Mouse (Mus musculus): ENCODE data around the gene 4931429L15Rik. TPM values are rescaled to one million over a fixed set of nuclear protein-coding genes. Genes with fewer than 3 reads are reported as not detected.
A peak's percentile ranks its signal among the peaks of the same experiment; 100 is the strongest.

Gene 4931429L15Rik
- total and polyA plus RNA-seq, 2 experiments, result not detected

GRCm38 (mm10) chr9:46329801-46330585 lies 10.2 kb upstream of the 4931429L15Rik start:
- WGBS, result 30% methylated on average over 24 of the region's 24 CpGs
- Histone ChIP-seq H3K36me3 (ENCODE audit: control insufficient read depth, insufficient read depth, low read length) (no peaks in the 10 kb centered on the region), H3K4me1 (ENCODE audit: control insufficient read depth, insufficient read depth, low read length) (no peaks in the 10 kb centered on the region), H3K27me3 (ENCODE audit: control insufficient read depth, insufficient read depth, low read length) (peaks cover 11% of the 10 kb centered on the region; the same call in 1 of the 2 replicates), H3K9ac (ENCODE audit: low read depth, low read length) (no peak overlapping the region), H3K27ac (replicated peaks; ENCODE audit: insufficient read depth, low read depth, low read length) (no peak overlapping the region), H3K4me3 (ENCODE audit: insufficient read depth, low read depth, low read length) (no peak overlapping the region), H3K79me2 (ENCODE audit: control insufficient read depth, insufficient read depth, low read length) (no peaks in the 10 kb centered on the region)
- no peak for TF ChIP-seq POLR2A (IDR thresholded peaks at IDR 0.05; ENCODE audit: extremely low read depth, insufficient read depth, low read length)
- TF ChIP-seq CTCF (IDR thresholded peaks at IDR 0.05; ENCODE audit: low read depth, low read length), result no peak
- no peak for DNase-seq (ENCODE audit: extremely low read depth, low read depth, low spot score)

DNA sequence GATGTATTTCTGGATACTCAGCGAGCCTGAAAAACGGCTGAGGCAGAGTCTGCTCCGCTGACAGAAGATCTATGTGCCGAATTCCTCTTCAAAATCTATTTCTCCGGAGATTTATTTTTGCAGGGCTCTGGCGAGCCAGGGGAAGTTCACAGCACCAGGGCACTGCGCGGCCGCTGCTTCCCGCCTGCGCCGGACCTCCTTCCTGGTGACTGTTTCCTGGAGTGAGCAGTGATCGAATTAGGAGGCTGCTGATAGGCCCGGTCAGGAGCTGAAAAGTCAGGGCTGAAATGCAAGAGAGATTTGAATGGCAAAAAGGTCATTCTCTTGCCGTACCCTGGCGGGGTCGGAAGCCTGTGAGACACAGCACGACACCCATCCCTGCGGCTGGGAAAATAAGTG lies 9.5 kb upstream of the 4931429L15Rik start:
- no peaks in the 10 kb centered on the region for H3K4me1 ChIP-seq (ENCODE audit: control insufficient read depth, insufficient read depth, low read length)
- no peak for TF ChIP-seq POLR2A (IDR thresholded peaks at IDR 0.05; ENCODE audit: extremely low read depth, insufficient read depth, low read length)
- TF ChIP-seq CTCF (IDR thresholded peaks at IDR 0.05; ENCODE audit: low read depth, low read length), result no peak
- peaks cover 8% of the 10 kb centered on the region; the same call in 1 of the 2 replicates for H3K27me3 ChIP-seq (ENCODE audit: control insufficient read depth, insufficient read depth, low read length)
- no peak overlapping the region for H3K27ac ChIP-seq (replicated peaks; ENCODE audit: insufficient read depth, low read depth, low read length)
- peak overlapping the region; percentile 35 for H3K4me3 ChIP-seq (ENCODE audit: insufficient read depth, low read depth, low read length)
- DNase-seq (ENCODE audit: extremely low read depth, low read depth, low spot score), result no peak
- 5% methylated on average over 19 of the region's 19 CpGs for WGBS
- no peaks in the 10 kb centered on the region for H3K36me3 ChIP-seq (ENCODE audit: control insufficient read depth, insufficient read depth, low read length)
- H3K9ac ChIP-seq (ENCODE audit: low read depth, low read length), result 0 out of 2 replicates have a peak overlapping the region, but pooled peaks have one; percentile 21
- H3K79me2 ChIP-seq (ENCODE audit: control insufficient read depth, insufficient read depth, low read length), result no peaks in the 10 kb centered on the region

DNA sequence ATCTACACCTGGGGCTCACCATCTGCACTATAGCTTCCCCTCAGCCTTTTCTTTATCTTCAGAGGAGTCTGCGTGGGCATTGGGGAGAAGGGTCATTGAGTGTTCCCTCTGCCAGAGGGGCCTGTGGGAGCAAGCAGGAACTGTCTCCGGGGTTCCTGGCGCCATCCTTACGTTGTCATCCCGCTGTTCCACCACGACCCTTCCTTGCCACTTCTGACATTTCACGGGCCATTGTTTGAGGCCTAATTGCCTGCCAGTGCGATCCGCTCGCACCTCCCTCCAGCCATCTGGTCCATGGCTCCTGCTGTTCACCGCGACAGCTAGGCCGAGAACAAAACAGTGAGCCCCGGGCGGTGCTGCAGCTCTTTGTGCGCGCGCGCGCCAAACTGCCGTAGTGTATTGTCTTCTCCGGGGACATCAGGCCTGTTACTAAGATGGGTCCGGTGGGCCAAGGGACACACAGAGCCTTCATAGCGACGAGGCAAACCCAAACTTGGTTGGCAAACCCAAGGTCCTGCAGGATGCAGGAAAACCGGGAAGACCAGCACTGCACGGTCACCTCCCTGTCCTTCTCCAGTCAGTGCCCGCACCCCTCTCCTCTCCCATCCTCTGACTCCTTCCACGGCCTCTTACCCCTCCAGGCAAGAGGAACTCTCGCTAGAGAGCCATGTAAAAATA lies 8.9 kb upstream of the 4931429L15Rik start:
- TF ChIP-seq CTCF (IDR thresholded peaks at IDR 0.05; ENCODE audit: low read depth, low read length) (no peak), POLR2A (IDR thresholded peaks at IDR 0.05; ENCODE audit: extremely low read depth, insufficient read depth, low read length) (no peak)
- 11% methylated on average over 30 of the region's 30 CpGs for WGBS
- DNase-seq (ENCODE audit: extremely low read depth, low read depth, low spot score), result no peak

GRCm38 (mm10) chr9:46327706-46328571 lies 8.2 kb upstream of the 4931429L15Rik start:
- WGBS, result 78% methylated on average over 25 of the region's 25 CpGs
- no peaks in the 10 kb centered on the region for H3K36me3 ChIP-seq (ENCODE audit: control insufficient read depth, insufficient read depth, low read length)
- DNase-seq (ENCODE audit: extremely low read depth, low read depth, low spot score), result no peak
- no peak overlapping the region for H3K4me3 ChIP-seq (ENCODE audit: insufficient read depth, low read depth, low read length)
- no peak overlapping the region for H3K27ac ChIP-seq (replicated peaks; ENCODE audit: insufficient read depth, low read depth, low read length)
- no peak overlapping the region for H3K9ac ChIP-seq (ENCODE audit: low read depth, low read length)
- no peaks in the 10 kb centered on the region for H3K79me2 ChIP-seq (ENCODE audit: control insufficient read depth, insufficient read depth, low read length)
- peaks cover 8% of the 10 kb centered on the region; the same call in 1 of the 2 replicates for H3K27me3 ChIP-seq (ENCODE audit: control insufficient read depth, insufficient read depth, low read length)
- H3K4me1 ChIP-seq (ENCODE audit: control insufficient read depth, insufficient read depth, low read length), result no peaks in the 10 kb centered on the region
- TF ChIP-seq POLR2A (IDR thresholded peaks at IDR 0.05; ENCODE audit: extremely low read depth, insufficient read depth, low read length) (no peak), CTCF (IDR thresholded peaks at IDR 0.05; ENCODE audit: low read depth, low read length) (peak; percentile 12; the same call in 1 of the 2 replicates)

More for the DNA sequence above, 8.9 kb upstream of the 4931429L15Rik start:
- Histone ChIP-seq H3K4me3 (ENCODE audit: insufficient read depth, low read depth, low read length) (peak overlapping the region; percentile 35), H3K9ac (ENCODE audit: low read depth, low read length) (peak overlapping the region; percentile 21; the same call in 1 of the 2 replicates), H3K4me1 (ENCODE audit: control insufficient read depth, insufficient read depth, low read length) (no peaks in the 10 kb centered on the region), H3K79me2 (ENCODE audit: control insufficient read depth, insufficient read depth, low read length) (no peaks in the 10 kb centered on the region), H3K27me3 (ENCODE audit: control insufficient read depth, insufficient read depth, low read length) (peaks cover 8% of the 10 kb centered on the region; the same call in 1 of the 2 replicates), H3K27ac (replicated peaks; ENCODE audit: insufficient read depth, low read depth, low read length) (no peak overlapping the region), H3K36me3 (ENCODE audit: control insufficient read depth, insufficient read depth, low read length) (no peaks in the 10 kb centered on the region)

GRCm38 (mm10) chr9:46326694-46327405 lies 7.1 kb upstream of the 4931429L15Rik start:
- Histone ChIP-seq H3K79me2 (ENCODE audit: control insufficient read depth, insufficient read depth, low read length) (no peaks in the 10 kb centered on the region), H3K9ac (ENCODE audit: low read depth, low read length) (no peak overlapping the region), H3K27ac (replicated peaks; ENCODE audit: insufficient read depth, low read depth, low read length) (no peak overlapping the region), H3K4me3 (ENCODE audit: insufficient read depth, low read depth, low read length) (no peak overlapping the region), H3K4me1 (ENCODE audit: control insufficient read depth, insufficient read depth, low read length) (no peaks in the 10 kb centered on the region), H3K36me3 (ENCODE audit: control insufficient read depth, insufficient read depth, low read length) (no peaks in the 10 kb centered on the region), H3K27me3 (ENCODE audit: control insufficient read depth, insufficient read depth, low read length) (0 out of 2 replicates have a peak, but pooled peaks cover 5% of the 10 kb centered on the region)
- no peak for TF ChIP-seq CTCF (IDR thresholded peaks at IDR 0.05; ENCODE audit: low read depth, low read length)
- no peak for TF ChIP-seq POLR2A (IDR thresholded peaks at IDR 0.05; ENCODE audit: extremely low read depth, insufficient read depth, low read length)
- no peak for DNase-seq (ENCODE audit: extremely low read depth, low read depth, low spot score)
- WGBS, result 92% methylated on average over 11 of the region's 11 CpGs

Data from liver, adult 2 months (tissue).